Mouse (Mus musculus) G1E-ER4 (cell line): Measurements from ENCODE around the gene Rassf8. TPM values are rescaled to one million over a fixed set of nuclear protein-coding genes. Genes with fewer than 3 reads are reported as not detected.

Experiments
- GATA1 ChIP-seq: IDR thresholded peaks from one replicate; pipeline ENCODE4 v1.8.0; 2012; ENCODE audit warnings: low read length, inconsistent platforms
- polyA plus RNA-seq: library from polyadenylated mRNA; stranded (reverse); fragments of >175 nt; gene quantifications from 2 replicates; pipeline ENCODE4 v1.2.3, GENCODE M21; 2012

Rassf8 gene
- polyA plus RNA-seq, 1 experiment: not detected

DNA sequence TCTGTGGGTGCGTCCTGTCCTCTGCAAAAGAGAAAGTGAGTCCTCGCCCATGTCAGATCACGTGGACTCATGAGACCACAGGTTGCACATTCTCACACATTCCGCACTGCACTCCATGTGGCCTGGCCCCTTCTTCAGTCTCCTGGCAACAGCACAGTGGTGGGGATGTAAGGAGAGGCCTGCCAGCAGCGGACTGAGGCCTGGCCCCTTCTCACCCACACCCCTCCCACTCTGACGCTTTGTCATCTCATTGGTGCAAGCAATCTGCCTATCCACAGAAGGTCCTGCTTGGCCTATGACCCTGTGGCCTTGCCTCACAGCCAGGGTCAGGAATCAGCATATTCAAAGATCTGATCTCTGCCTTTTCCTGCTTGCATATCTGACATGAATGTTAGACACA is 76.6 kb downstream of the Rassf8 start:
- TF ChIP-seq GATA1: no peak

GRCm38 (mm10) chr6:145823588-145824234 is 77.2 kb downstream of the Rassf8 start:
- TF ChIP-seq GATA1: no peak

DNA sequence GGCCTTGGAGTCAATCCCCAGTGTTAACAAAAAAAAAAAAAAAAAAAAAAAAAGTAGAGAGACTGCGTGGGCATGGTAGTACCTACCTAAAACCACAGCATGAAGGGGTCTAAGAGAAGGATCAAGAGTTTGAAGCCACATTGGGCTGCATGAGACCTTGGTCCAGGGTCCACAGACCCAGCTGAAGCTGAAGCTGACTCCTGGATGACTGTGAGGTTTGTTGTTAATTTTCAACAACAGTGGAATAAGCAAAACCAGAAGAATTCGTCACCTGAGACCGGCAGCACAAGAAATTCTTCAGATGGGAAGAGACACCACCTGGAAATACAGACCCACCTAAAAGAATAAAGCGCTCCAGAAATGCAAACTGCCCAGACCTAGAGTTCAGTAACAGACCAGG is 79.8 kb downstream of the Rassf8 start:
- TF ChIP-seq GATA1: no peak

DNA sequence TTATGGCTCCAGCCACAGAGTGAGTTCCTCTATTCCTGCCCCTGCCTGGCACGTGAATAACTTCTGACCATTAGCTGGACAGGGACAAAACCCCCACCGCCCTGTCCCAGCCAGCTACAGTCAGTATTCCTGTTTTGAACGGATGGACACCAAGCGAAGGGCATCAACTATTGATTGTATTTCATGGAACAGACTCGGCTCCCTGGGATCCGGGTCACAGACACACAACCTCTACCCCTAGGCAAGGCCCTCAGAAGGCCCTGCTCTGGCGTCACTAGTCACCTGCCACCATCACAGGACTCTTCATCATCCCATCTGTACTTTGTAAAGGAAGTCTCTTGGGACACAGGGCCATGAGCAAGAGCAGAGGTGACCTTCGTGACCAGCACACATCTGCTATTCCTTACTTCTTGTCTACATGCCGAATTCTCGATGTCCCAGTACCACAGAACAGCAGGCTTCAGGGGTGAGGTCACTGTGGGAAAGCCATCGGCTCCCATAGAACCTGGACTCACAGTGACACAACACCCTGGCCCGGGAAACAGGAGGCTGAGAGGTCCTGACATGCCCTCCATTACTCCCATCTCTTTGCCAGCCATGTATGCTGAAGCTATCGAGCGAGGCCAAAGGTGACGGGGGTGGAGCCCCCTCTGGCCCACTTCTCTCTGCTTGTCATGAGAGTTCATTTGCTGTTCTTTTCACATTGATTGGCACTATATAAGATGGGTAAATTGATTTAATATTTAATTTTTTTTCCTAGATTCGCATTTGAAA is 82.7 kb downstream of the Rassf8 start:
- no peak for TF ChIP-seq GATA1

DNA sequence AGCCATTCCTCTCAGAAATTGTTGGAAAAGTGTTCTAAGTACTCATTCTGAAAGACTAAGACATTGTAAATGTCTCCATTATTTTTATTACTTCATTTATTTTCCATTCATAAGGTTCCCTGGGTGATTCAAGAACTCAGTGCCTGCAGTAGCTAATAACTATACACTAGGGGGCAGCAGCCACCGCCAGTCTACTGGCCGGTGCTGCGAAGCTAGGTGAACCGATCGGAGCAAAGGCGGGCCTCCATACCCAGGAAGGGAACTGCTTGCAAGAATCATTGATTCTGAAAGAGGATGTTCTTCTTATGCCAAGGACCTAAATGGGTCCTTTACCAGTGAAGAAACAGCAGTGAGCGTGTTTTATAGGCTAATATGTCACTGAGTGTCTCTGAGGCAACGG is 83.6 kb downstream of the Rassf8 start:
- TF ChIP-seq GATA1: no peak

DNA sequence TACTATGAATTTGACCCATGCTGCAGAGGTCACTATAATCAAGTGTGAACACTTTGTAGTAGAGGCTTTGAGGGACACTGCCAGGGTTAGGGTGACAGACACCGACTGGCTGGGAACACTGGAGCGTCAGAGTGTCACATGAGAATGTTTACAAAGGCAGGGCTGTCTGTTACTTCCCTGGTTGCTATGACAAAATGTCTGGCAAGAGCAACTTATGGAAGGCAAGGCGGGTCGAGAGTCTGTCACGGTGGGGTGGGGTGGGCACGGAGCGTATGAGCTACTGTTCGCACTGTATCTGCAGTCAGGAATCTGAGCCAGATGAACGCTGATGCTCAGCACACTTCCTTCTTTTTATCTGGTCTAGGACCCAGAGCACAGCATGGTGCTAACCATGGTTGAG is 84.1 kb downstream of the Rassf8 start:
- no peak for TF ChIP-seq GATA1

GRCm38 (mm10) chr6:145832927-145833326 is 86.4 kb downstream of the Rassf8 start:
- no peak for TF ChIP-seq GATA1

DNA sequence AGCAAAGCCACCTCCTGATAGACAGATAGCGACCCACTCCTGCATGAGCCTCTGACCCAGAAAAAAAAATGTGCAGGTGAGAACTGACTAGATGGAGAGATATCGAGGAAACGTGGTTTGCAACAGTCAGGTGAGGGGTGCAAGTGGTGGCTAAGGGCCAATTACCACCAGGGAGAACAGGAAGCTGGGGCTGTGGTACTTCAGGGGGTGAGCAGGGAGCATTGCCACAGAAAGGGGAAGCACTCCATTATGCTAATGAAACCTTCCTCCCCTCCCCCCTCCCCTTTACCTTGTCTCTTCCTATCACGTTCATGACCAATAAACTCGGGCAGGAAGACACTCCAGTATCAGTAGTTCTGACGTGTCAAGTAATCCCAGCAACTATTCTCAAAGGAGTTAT is 88.8 kb downstream of the Rassf8 start:
- TF ChIP-seq GATA1: no peak

GRCm38 (mm10) chr6:145845611-145846010 is 99.1 kb downstream of the Rassf8 start:
- no peak for TF ChIP-seq GATA1

- TF ChIP-seq GATA1: no peak
Measured at GRCm38 (mm10) chr6:145846076-145846475, 99.5 kb downstream of the Rassf8 start.

- TF ChIP-seq GATA1: no peak
Measured at GRCm38 (mm10) chr6:145846948-145847347, 100.4 kb downstream of the Rassf8 start.

DNA sequence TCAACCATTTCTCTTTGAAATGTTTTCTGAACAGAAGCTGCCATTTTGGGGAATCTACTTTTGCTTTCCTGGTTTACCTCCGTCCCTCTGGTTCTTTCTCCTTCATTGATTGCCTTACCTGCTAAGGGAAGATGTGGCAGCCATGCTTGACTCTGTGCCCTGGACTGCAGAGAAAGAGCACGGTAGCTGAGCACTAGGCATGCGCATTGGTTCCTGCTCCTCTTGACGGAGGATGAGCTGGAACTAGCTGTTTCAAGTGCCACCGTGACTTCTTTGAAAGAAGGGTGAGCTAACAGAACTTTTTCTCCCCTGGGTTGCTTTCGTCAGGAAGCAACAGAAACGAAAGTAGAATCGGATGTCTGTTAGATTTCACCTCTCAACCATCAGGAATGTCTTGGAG is 101.1 kb downstream of the Rassf8 start:
- TF ChIP-seq GATA1: no peak

DNA sequence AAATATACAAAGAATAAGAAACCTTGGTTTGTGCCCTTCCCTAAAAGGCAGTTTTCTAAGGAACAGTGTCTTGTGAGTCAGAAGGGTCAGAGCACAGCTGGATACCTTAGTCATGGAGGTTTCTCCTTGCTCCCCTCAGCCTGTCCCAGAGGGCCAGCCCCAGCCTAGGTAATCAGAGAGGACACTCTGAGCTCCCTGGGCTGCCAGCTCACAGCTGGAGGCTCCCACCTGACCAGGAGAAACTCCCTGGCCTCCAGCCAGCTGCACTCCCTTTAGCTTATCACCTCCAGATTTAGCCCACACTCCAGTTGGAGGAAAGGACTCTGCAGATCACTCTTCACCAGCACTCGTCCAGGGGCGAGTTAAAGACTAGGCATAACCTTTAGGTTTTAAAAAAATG is 104.2 kb downstream of the Rassf8 start:
- TF ChIP-seq GATA1: no peak

DNA sequence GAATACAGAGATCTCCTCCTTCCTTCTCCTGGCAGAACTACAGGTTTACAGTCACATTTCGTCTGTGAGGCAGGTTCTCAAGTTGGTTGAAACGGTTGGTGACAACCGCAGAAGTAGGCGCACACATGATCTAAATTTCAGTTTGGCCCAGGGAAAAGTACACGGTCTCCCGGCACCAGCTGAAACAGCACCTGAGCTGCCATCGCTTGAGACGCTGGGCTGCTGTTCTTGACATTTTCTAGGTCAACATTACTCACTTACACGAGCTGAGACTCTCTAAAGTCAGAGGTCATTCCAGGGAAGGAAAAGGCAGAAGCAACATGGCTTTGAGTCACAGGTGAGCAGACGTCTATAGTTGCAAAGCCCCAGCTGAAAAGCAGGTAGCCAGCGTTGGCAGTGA is 105.4 kb downstream of the Rassf8 start:
- TF ChIP-seq GATA1: no peak

DNA sequence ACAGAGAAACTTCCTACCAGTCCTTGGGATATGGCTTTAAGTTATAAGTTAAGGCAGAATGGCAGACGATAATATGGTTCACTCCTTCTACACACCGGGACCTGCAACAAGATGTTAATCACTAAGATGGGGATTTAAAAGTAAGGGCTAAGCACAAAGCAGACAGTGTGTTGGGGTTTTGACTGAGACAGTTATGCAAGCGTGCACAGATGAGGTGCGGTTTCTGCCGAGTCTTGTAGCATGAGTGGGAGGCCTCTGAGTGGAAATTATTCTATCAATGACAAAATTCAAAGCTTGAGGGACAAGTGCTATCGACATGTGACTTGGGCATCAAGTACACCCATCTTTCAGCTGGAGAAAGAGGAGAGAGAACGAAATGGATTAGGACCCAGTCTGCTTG is 106.2 kb downstream of the Rassf8 start:
- TF ChIP-seq GATA1: no peak

DNA sequence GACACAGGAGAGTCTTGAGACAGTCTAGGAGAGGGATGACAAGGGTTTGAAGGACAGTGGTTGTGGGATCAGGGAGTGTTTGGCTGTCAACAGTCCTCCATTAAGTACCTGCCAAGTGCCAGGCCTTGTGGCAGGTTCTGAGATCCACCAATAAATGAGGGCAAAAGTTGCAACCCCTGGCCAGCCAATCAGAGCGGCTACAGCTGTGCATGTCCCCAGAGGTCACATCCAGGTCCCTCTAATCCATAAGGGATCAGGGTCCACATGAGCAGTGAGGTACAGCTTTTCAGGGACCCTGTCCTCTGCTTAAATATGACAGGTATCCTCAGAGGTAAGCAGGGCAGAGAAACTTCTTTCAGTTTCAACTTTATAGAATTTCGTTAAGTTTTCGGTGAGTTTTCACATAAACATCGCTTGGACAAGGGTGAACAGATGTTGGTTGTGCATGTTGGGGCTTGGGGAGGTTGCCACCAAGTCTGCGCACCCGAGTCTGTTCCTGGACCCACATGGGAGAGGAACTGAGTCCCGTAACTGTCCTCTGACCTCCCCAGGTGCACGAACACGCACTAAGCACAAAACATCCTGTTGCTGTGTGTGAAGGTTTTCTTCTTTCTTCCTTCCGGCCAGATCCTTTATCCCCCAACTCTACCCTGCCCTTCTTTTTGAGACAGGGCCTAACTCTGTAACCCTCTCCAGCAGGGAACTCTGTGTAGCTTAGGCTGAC is 107.0 kb downstream of the Rassf8 start:
- TF ChIP-seq GATA1: no peak
